Mouse (Mus musculus) liver, embryonic 14.5 days (tissue): Measurements from ENCODE around the gene Dexi.

Experiments used
- CTCF ChIP-seq: IDR thresholded peaks from 2 replicates; pipeline ENCODE4 v1.5.1; 2016; ENCODE audit warnings: antibody characterized with exemption, low read depth, control low read depth
- EP300 ChIP-seq: IDR thresholded peaks from 2 replicates; pipeline ENCODE4 v1.6.1; 2016; ENCODE audit warnings: antibody characterized with exemption, low read depth

DNA sequence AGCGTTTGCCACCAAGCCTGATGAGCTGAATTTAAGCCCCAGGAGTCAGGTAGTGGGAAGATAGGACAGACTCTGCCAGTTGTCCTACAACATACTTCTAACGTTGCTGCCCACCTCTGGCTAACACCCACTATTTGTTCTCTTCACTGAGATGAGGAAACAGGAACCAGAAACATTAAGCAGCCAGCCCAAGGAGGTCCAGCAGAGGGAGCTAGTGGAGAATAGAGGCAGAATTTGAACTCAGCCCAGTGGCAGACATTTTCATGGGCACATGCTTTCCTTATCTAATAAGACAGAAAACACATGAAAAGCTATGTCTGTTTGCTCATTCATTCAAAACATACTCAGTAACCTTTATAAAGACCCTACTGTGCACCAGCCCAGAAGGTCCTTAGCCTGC is 39.8 kb downstream of the Dexi start:
- TF ChIP-seq CTCF (no peak), EP300 (no peak)
